Mouse (Mus musculus) heart, embryonic 10.5 days (tissue): ENCODE measurements around the gene Abcg4. TPM values are rescaled to one million over a fixed set of nuclear protein-coding genes. Genes with fewer than 3 reads are reported as not detected.

Experiments used
- DNase-seq: peaks from one replicate; pipeline ENCODE4 v3.0.0-alpha.2; 2017; ENCODE audit warnings: low spot score
- H3K27ac ChIP-seq: fragments of 300-500 bp; sonication (generic); 2 replicates; pipeline ENCODE4 v1.5.1; 2016; ENCODE audit warnings: mild to moderate bottlenecking
- H3K27me3 ChIP-seq: fragments of 300-500 bp; sonication (generic); 2 replicates; pipeline ENCODE4 v1.6.1; 2016; ENCODE audit warnings: mild to moderate bottlenecking; ENCODE audit not compliant: poor library complexity, insufficient read depth, severe bottlenecking
- H3K36me3 ChIP-seq: fragments of 300-500 bp; sonication (generic); 2 replicates; pipeline ENCODE4 v1.6.1; 2016; ENCODE audit warnings: mild to moderate bottlenecking, moderate library complexity
- H3K4me1 ChIP-seq: fragments of 300-500 bp; sonication (generic); 2 replicates; pipeline ENCODE4 v1.6.1; 2016; ENCODE audit warnings: mild to moderate bottlenecking
- H3K4me3 ChIP-seq: fragments of 300-500 bp; sonication (generic); 2 replicates; pipeline ENCODE4 v1.5.1; 2016; ENCODE audit warnings: mild to moderate bottlenecking, moderate library complexity
- H3K9me3 ChIP-seq: fragments of 300-500 bp; sonication (generic); 2 replicates; pipeline ENCODE4 v1.6.1; 2016; ENCODE audit warnings: mild to moderate bottlenecking, moderate library complexity
- WGBS: fragments of 180-500 bp; shearing (Covaris S2); methylation state at CpG from one replicate; pipeline ENCODE4 v1.1.7; 2016; 5-methylcytosine and 5-hydroxymethylcytosine counted together
- polyA plus RNA-seq: library from polyadenylated mRNA; unstranded; fragments of >200 nt; fragmentation: Nextera tagmentation; extraction: Ambion mirVana; gene quantifications from 2 replicates; pipeline ENCODE4 v1.2.1, GENCODE M21; 2016

Abcg4 gene
- polyA plus RNA-seq, 1 experiment from 2014 or later = 3.4 TPM

- H3K4me3 ChIP-seq = no peak overlapping the region
- H3K4me1 ChIP-seq = peaks cover 14% of the 10 kb centered on the region
- no peaks in the 10 kb centered on the region for H3K36me3 ChIP-seq
- H3K27ac ChIP-seq = no peak overlapping the region
- DNase-seq = no peak
- H3K9me3 ChIP-seq = no peaks in the 10 kb centered on the region
- 85% methylated on average over 8 of the region's 8 CpGs for WGBS
- peaks cover 11% of the 10 kb centered on the region; the same call in 1 of the 2 replicates for H3K27me3 ChIP-seq
These were observed 32.2 kb downstream of the Abcg4 start for GRCm38 (mm10) chr9:44256213-44256612.

- Histone ChIP-seq H3K27me3 (peaks cover 16% of the 10 kb centered on the region; the same call in 1 of the 2 replicates), H3K9me3 (no peaks in the 10 kb centered on the region), H3K27ac (no peak overlapping the region), H3K4me1 (peaks cover 18% of the 10 kb centered on the region), H3K36me3 (no peaks in the 10 kb centered on the region), H3K4me3 (no peak overlapping the region)
- no peak for DNase-seq
- 55% methylated on average over 6 of the region's 6 CpGs for WGBS
These were observed 33.3 kb downstream of the Abcg4 start for GRCm38 (mm10) chr9:44255136-44255521.

GRCm38 (mm10) chr9:44254508-44255135 is 33.8 kb downstream of the Abcg4 start:
- 20% methylated on average over 5 of the region's 5 CpGs for WGBS
- no peaks in the 10 kb centered on the region for H3K9me3 ChIP-seq
- no peak for DNase-seq
- H3K27ac ChIP-seq = no peak overlapping the region
- H3K4me3 ChIP-seq = no peak overlapping the region
- peaks cover 22% of the 10 kb centered on the region for H3K4me1 ChIP-seq
- no peaks in the 10 kb centered on the region for H3K36me3 ChIP-seq
- peaks cover 19% of the 10 kb centered on the region; the same call in 1 of the 2 replicates for H3K27me3 ChIP-seq

GRCm38 (mm10) chr9:44253441-44253840 is 35.0 kb downstream of the Abcg4 start:
- H3K27me3 ChIP-seq = peaks cover 29% of the 10 kb centered on the region
- DNase-seq = no peak
- H3K9me3 ChIP-seq = no peaks in the 10 kb centered on the region
- H3K4me1 ChIP-seq = peaks cover 29% of the 10 kb centered on the region
- 70% methylated on average over 6 of the region's 6 CpGs for WGBS
- H3K27ac ChIP-seq = no peak overlapping the region
- H3K36me3 ChIP-seq = no peaks in the 10 kb centered on the region
- no peak overlapping the region for H3K4me3 ChIP-seq

- WGBS = 75% methylated on average over 10 of the region's 10 CpGs
- peaks cover 29% of the 10 kb centered on the region for H3K4me1 ChIP-seq
- no peak for DNase-seq
- no peaks in the 10 kb centered on the region for H3K9me3 ChIP-seq
- H3K27me3 ChIP-seq = peaks cover 38% of the 10 kb centered on the region
- H3K4me3 ChIP-seq = no peak within 1 kb of the TSS
- no peak within 1 kb of the TSS for H3K27ac ChIP-seq
- no peaks in the 10 kb centered on the region for H3K36me3 ChIP-seq
These were observed 37.1 kb downstream of the Abcg4 start, which contains the start of gene Pdzd3 for GRCm38 (mm10) chr9:44251314-44251713. Pdzd3 (minus strand) TSS chr9:44251471.

- no peak overlapping the region for H3K4me3 ChIP-seq
- no peak overlapping the region for H3K27ac ChIP-seq
- WGBS = 56% methylated on average over 4 of the region's 4 CpGs
- H3K9me3 ChIP-seq = no peaks in the 10 kb centered on the region
- DNase-seq = no peak
- peaks cover 39% of the 10 kb centered on the region for H3K27me3 ChIP-seq
- no peaks in the 10 kb centered on the region for H3K36me3 ChIP-seq
- H3K4me1 ChIP-seq = peaks cover 29% of the 10 kb centered on the region
These were observed 38.0 kb downstream of the Abcg4 start for GRCm38 (mm10) chr9:44250445-44250844.

GRCm38 (mm10) chr9:44249181-44250146 is 39.0 kb downstream of the Abcg4 start:
- 37% methylated on average over 26 of the region's 26 CpGs for WGBS
- 0 out of 2 replicates have a peak overlapping the region, but pooled peaks have one; percentile 16 for H3K27ac ChIP-seq
- peaks cover 40% of the 10 kb centered on the region for H3K27me3 ChIP-seq
- peak; percentile 89 for DNase-seq
- no peaks in the 10 kb centered on the region for H3K36me3 ChIP-seq
- H3K4me3 ChIP-seq = peak overlapping the region; percentile 25
- H3K9me3 ChIP-seq = no peaks in the 10 kb centered on the region
- peaks cover 25% of the 10 kb centered on the region for H3K4me1 ChIP-seq

- no peak for DNase-seq
- H3K4me3 ChIP-seq = no peak overlapping the region
- H3K36me3 ChIP-seq = no peaks in the 10 kb centered on the region
- H3K4me1 ChIP-seq = peaks cover 19% of the 10 kb centered on the region
- 74% methylated on average over 6 of the region's 6 CpGs for WGBS
- no peaks in the 10 kb centered on the region for H3K9me3 ChIP-seq
- H3K27me3 ChIP-seq = peaks cover 35% of the 10 kb centered on the region
- no peak overlapping the region; the same call in 1 of the 2 replicates for H3K27ac ChIP-seq
These were observed 40.5 kb downstream of the Abcg4 start for GRCm38 (mm10) chr9:44247907-44248306.

GRCm38 (mm10) chr9:44243621-44244020 is 44.8 kb downstream of the Abcg4 start:
- WGBS = 52% methylated on average over 2 of the region's 2 CpGs
- Histone ChIP-seq H3K27me3 (peaks cover 19% of the 10 kb centered on the region), H3K4me1 (0 out of 2 replicates have a peak, but pooled peaks cover 4% of the 10 kb centered on the region), H3K9me3 (no peaks in the 10 kb centered on the region), H3K36me3 (no peaks in the 10 kb centered on the region), H3K27ac (no peak overlapping the region), H3K4me3 (no peak overlapping the region)
- DNase-seq = no peak

GRCm38 (mm10) chr9:44241418-44241817 is 47.0 kb downstream of the Abcg4 start:
- DNase-seq = no peak
- Histone ChIP-seq H3K4me3 (no peak overlapping the region), H3K4me1 (0 out of 2 replicates have a peak, but pooled peaks cover 4% of the 10 kb centered on the region), H3K9me3 (no peaks in the 10 kb centered on the region), H3K27ac (no peak overlapping the region), H3K27me3 (peaks cover 7% of the 10 kb centered on the region; the same call in 1 of the 2 replicates), H3K36me3 (no peaks in the 10 kb centered on the region)
- whole genome bisulfite sequencing = 59% methylated on average over 9 of the region's 9 CpGs

- Histone ChIP-seq H3K36me3 (no peaks in the 10 kb centered on the region), H3K27me3 (peaks cover 7% of the 10 kb centered on the region; the same call in 1 of the 2 replicates), H3K9me3 (no peaks in the 10 kb centered on the region), H3K4me1 (0 out of 2 replicates have a peak, but pooled peaks cover 4% of the 10 kb centered on the region), H3K27ac (no peak overlapping the region), H3K4me3 (no peak overlapping the region)
- no peak for DNase-seq
- WGBS = 67% methylated on average over 5 of the region's 5 CpGs
These were observed 47.5 kb downstream of the Abcg4 start for GRCm38 (mm10) chr9:44240911-44241310.

- WGBS = 60% methylated on average over 2 of the region's 2 CpGs
- Histone ChIP-seq H3K27me3 (0 out of 2 replicates have a peak, but pooled peaks cover 4% of the 10 kb centered on the region), H3K4me3 (no peak within 1 kb of the TSS), H3K36me3 (no peaks in the 10 kb centered on the region), H3K27ac (no peak within 1 kb of the TSS), H3K9me3 (no peaks in the 10 kb centered on the region), H3K4me1 (0 out of 2 replicates have a peak, but pooled peaks cover 4% of the 10 kb centered on the region)
- DNase-seq = no peak
These were observed 48.0 kb downstream of the Abcg4 start, which contains the start of gene Ccdc153 for GRCm38 (mm10) chr9:44240399-44240798. Ccdc153 (plus strand) TSS chr9:44240676.
